Mouse (Mus musculus): ENCODE results near the gene Cd28.

DNA sequence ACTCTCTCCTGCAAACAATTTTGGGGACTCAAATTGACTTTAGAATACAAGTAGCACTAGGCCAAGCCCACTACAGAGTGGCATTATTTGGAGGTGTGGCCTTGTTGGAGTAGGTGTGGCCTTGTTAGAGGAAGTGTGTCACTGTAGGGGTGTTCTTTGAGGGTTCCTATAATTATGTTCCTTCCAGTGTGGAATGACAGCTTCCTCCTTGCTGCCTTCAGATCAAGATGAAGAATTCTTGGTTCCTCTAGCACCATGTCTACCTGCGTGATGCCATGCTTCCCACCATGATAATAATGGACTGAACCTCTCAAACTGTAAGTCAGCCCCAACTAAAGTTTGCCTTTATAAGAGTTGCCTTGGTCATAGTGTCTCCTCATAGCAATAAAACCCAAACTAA lies 91.1 kb downstream of the Cd28 start:
- no peak for TF ChIP-seq CTCF (IDR thresholded peaks at IDR 0.05; ENCODE audit: borderline replicate concordance, insufficient read depth, low read length)
- TF ChIP-seq POLR2A (IDR thresholded peaks at IDR 0.05; ENCODE audit: low read depth, low read length): no peak
